Mouse (Mus musculus): ENCODE measurements around the gene Zfp853. TPM values are rescaled to one million over a fixed set of nuclear protein-coding genes. Genes with fewer than 3 reads are reported as not detected.

Gene Zfp853
- total RNA-seq, 2 experiments from 2014 or later, result 0.69 to 0.70 TPM

- DNase-seq (ENCODE audit: low spot score in 2 of 2), result no peak
These were observed 39.4 kb downstream of the Zfp853 start for GRCm38 (mm10) chr5:143253881-143254486.

GRCm38 (mm10) chr5:143253186-143253880 lies 40.1 kb downstream of the Zfp853 start:
- DNase-seq (ENCODE audit: low spot score in 2 of 2), result no peak

- DNase-seq (ENCODE audit: low spot score in 2 of 2), result no peak
These were observed 40.6 kb downstream of the Zfp853 start for GRCm38 (mm10) chr5:143252791-143253185.

GRCm38 (mm10) chr5:143252039-143252438 lies 41.4 kb downstream of the Zfp853 start:
- DNase-seq (ENCODE audit: low spot score in 2 of 2), result no peak

- no peak for DNase-seq (ENCODE audit: low spot score in 2 of 2)
These were observed 48.5 kb downstream of the Zfp853 start for GRCm38 (mm10) chr5:143244926-143245325.

Other genes starting within 250 kb of the Zfp853 start
- 10 to 100 TPM; 34.0 to 39.8 TPM for gene Rnf216, start 180.6 kb downstream of the Zfp853 start, total RNA-seq (2021)
- under 1 TPM in 1 of 2 experiments, not detected in 1; 0.05 TPM for gene Olfr718-ps1, start 146.0 kb downstream of the Zfp853 start, total RNA-seq (2021)
- 10 to 100 TPM in 1 of 2 experiments, 1 to 10 TPM in 1; 9.1 to 11.9 TPM for gene Rbak, start 112.8 kb downstream of the Zfp853 start, total RNA-seq (2021)
- not detected for gene Spdye4b, start 112.6 kb downstream of the Zfp853 start, total RNA-seq (2021)
- not detected for gene Spdye4a, start 66.7 kb downstream of the Zfp853 start, total RNA-seq (2021)
- gene Zfp12, start 58.5 kb downstream of the Zfp853 start, total RNA-seq (2021), result 10 to 100 TPM; 14.0 to 15.9 TPM
- 1 to 10 TPM; 6.7 to 6.8 TPM for gene Zfp316, start 23.6 kb downstream of the Zfp853 start, total RNA-seq (2021)
- gene E130309D02Rik, start 21.7 kb upstream of the Zfp853 start, total RNA-seq (2021), result 10 to 100 TPM; 13.9 to 15.5 TPM
- 10 to 100 TPM; 35.8 to 38.8 TPM for gene Zdhhc4, start 35.6 kb upstream of the Zfp853 start, total RNA-seq (2021)
- gene Grid2ip, start 63.7 kb upstream of the Zfp853 start, total RNA-seq (2021), result under 1 TPM in 1 of 2 experiments, not detected in 1; 0.27 TPM
- 100 to 1,000 TPM; 149 to 150 TPM for gene Kdelr2, start 110.2 kb upstream of the Zfp853 start, total RNA-seq (2021)
- 1 to 10 TPM; 7.5 to 7.6 TPM for gene Daglb, start 171.0 kb upstream of the Zfp853 start, total RNA-seq (2021)
- gene Rac1, start 234.4 kb upstream of the Zfp853 start, total RNA-seq (2021), result 100 to 1,000 TPM; 284 to 299 TPM

Measured in gastrocnemius, postnatal 4 days (tissue).